Mouse (Mus musculus): ENCODE measurements around the gene Nfkb1. TPM values are rescaled to one million over a fixed set of nuclear protein-coding genes. Genes with fewer than 3 reads are reported as not detected.

The Nfkb1 gene
- polyA plus RNA-seq, 1 experiment from 2014 or later: 18.4 TPM

DNA sequence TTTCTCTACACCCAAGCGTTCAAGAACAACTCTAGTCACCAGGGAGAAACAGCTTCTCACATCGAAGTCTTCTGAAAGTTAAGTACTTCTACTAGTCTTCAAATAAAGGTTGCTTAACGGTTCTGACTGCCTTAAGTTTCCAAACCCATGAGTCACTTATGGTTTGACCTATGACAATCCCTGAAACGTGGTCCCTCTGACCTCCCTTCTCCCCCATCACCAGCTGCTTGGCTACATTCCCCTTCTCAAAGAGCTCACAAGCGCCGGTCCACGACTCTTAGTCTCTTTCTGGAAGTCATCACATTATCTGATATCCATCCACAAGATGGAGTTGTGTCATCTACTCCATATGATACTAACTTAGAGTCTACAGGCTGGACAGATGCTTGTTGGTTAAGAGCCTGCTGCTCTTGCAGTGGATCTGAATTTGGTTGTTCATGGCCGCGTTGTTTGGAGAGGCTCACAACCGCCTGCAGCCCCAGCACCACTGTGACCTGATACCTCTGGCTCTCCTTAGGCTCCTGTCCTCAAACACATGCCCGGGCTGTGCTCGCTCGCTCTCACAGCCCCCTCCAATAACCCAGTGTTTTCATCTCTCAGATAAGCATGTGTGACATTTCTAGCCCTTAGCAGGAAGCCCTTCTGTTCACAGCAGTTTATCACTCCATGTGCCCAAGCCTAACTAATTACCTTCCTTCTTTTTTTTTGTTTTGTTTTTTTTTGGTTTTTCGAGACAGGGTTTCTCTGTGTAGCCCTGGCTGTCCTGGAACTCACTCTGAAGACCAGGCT is 55.5 kb downstream of the Nfkb1 start:
- H3K4me1 ChIP-seq: no peaks in the 10 kb centered on the region
- H3K4me3 ChIP-seq: no peak overlapping the region
- no peak overlapping the region for H3K4me2 ChIP-seq (replicated peaks)
- no peak overlapping the region for H3K9ac ChIP-seq
- no peak overlapping the region for H3K27ac ChIP-seq
- no peaks in the 10 kb centered on the region for H3K27me3 ChIP-seq
- H3K9me3 ChIP-seq: no peaks in the 10 kb centered on the region
- ATAC-seq (ENCODE audit: insufficient number of reproducible peaks, insufficient read depth, low FRiP score, low TSS enrichment): no peak
- 81% methylated on average over 14 of the region's 14 CpGs for WGBS
- peaks cover 5% of the 10 kb centered on the region for H3K36me3 ChIP-seq

DNA sequence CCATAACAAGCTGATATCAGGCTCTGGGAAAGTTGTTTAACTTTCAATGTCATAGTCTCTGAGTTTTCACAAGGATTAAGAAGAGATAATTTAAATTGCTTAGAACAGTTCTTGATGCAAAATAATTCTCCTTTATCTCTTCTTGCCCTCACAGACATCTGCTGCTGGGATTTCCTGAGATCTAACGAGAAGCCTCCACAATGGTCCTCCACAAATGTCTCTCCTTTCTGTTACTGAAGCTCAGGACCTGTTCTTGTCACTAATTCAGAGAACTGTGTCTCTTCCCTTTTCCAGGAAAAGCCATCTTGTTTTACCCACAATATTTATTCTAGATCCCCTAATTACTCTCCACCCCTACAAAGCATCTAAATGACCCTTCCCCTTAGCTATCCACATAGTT is 56.3 kb downstream of the Nfkb1 start:
- H3K4me1 ChIP-seq: no peaks in the 10 kb centered on the region
- no peak overlapping the region for H3K4me2 ChIP-seq (replicated peaks)
- H3K27me3 ChIP-seq: no peaks in the 10 kb centered on the region
- ATAC-seq (ENCODE audit: insufficient number of reproducible peaks, insufficient read depth, low FRiP score, low TSS enrichment): no peak
- no peak overlapping the region for H3K4me3 ChIP-seq
- no peak overlapping the region for H3K9ac ChIP-seq
- no peaks in the 10 kb centered on the region for H3K9me3 ChIP-seq
- peaks cover 3% of the 10 kb centered on the region for H3K36me3 ChIP-seq
- 95% methylated on average over 1 of the region's 1 CpGs for WGBS
- H3K27ac ChIP-seq: no peak overlapping the region

- Histone ChIP-seq H3K36me3 (no peaks in the 10 kb centered on the region), H3K4me2 (replicated peaks) (no peak overlapping the region), H3K4me3 (no peak overlapping the region), H3K9me3 (no peaks in the 10 kb centered on the region), H3K4me1 (no peaks in the 10 kb centered on the region), H3K9ac (no peak overlapping the region), H3K27ac (no peak overlapping the region), H3K27me3 (no peaks in the 10 kb centered on the region)
- ATAC-seq (ENCODE audit: insufficient number of reproducible peaks, insufficient read depth, low FRiP score, low TSS enrichment): no peak
- 91% methylated on average over 3 of the region's 3 CpGs for WGBS
Measured at GRCm38 (mm10) chr3:135634275-135634674, 57.1 kb downstream of the Nfkb1 start.

DNA sequence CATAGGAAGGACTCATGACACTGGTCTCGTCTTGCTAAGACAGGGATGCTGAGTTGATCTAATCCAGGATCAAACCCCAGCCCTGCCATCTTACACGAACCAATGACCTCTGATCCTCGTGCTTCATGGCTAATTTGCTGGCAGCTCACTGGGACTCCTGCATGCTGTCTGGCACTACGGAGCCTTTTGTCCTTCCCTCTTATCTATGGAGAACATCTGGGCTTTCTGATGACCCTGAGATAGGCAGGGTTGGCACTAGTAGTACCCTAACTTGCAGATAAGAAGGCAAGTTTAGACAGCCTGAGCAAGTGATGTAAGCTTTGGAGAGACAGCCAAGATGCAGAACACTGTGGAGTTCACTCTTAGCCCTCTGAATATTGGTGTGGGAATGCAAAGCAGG is 59.5 kb downstream of the Nfkb1 start:
- no peak overlapping the region for H3K4me3 ChIP-seq
- ATAC-seq (ENCODE audit: insufficient number of reproducible peaks, insufficient read depth, low FRiP score, low TSS enrichment): no peak
- no peaks in the 10 kb centered on the region for H3K9me3 ChIP-seq
- no peaks in the 10 kb centered on the region for H3K27me3 ChIP-seq
- 27% methylated on average over 4 of the region's 4 CpGs for WGBS
- no peak overlapping the region for H3K27ac ChIP-seq
- H3K4me2 ChIP-seq (replicated peaks): no peak overlapping the region
- H3K4me1 ChIP-seq: no peaks in the 10 kb centered on the region
- 0 out of 2 replicates have a peak, but pooled peaks cover 4% of the 10 kb centered on the region for H3K36me3 ChIP-seq
- no peak overlapping the region for H3K9ac ChIP-seq

DNA sequence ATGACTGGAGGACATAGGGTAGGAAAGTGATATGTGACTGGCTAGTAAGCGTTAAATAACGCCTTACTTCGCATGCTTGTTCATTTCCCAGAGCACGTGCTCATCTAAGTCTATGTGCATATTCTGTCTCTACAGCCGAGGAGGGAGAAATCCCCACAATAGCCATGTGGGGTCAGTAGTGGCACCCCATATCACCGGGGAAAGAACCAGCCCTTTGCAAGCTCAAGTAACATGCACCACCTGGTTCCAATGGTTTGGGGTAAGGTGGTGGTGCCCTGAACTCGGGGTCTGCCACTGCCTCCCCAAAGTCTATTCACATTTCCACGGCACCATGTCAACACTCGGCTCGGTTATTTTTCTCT is 60.3 kb downstream of the Nfkb1 start:
- H3K27me3 ChIP-seq: no peaks in the 10 kb centered on the region
- 61% methylated on average over 10 of the region's 10 CpGs for WGBS
- no peak overlapping the region for H3K27ac ChIP-seq
- H3K4me3 ChIP-seq: no peak overlapping the region
- no peaks in the 10 kb centered on the region for H3K9me3 ChIP-seq
- H3K4me1 ChIP-seq: no peaks in the 10 kb centered on the region
- H3K9ac ChIP-seq: no peak overlapping the region
- no peak for ATAC-seq (ENCODE audit: insufficient number of reproducible peaks, insufficient read depth, low FRiP score, low TSS enrichment)
- H3K4me2 ChIP-seq (replicated peaks): no peak overlapping the region
- peaks cover 8% of the 10 kb centered on the region; the same call in 1 of the 2 replicates for H3K36me3 ChIP-seq

GRCm38 (mm10) chr3:135630430-135631095 is 60.8 kb downstream of the Nfkb1 start:
- H3K27ac ChIP-seq: no peak overlapping the region
- no peaks in the 10 kb centered on the region for H3K4me1 ChIP-seq
- ATAC-seq (ENCODE audit: insufficient number of reproducible peaks, insufficient read depth, low FRiP score, low TSS enrichment): no peak
- H3K4me3 ChIP-seq: no peak overlapping the region
- no peaks in the 10 kb centered on the region for H3K27me3 ChIP-seq
- no peaks in the 10 kb centered on the region for H3K9me3 ChIP-seq
- no peak overlapping the region for H3K9ac ChIP-seq
- 75% methylated on average over 21 of the region's 21 CpGs for WGBS
- H3K4me2 ChIP-seq (replicated peaks): no peak overlapping the region
- peaks cover 8% of the 10 kb centered on the region; the same call in 1 of the 2 replicates for H3K36me3 ChIP-seq

- no peak overlapping the region for H3K4me2 ChIP-seq (replicated peaks)
- no peak overlapping the region for H3K4me3 ChIP-seq
- H3K36me3 ChIP-seq: peaks cover 8% of the 10 kb centered on the region; the same call in 1 of the 2 replicates
- H3K27me3 ChIP-seq: no peaks in the 10 kb centered on the region
- H3K27ac ChIP-seq: no peak overlapping the region
- H3K9me3 ChIP-seq: no peaks in the 10 kb centered on the region
- 86% methylated on average over 4 of the region's 4 CpGs for WGBS
- no peak overlapping the region for H3K9ac ChIP-seq
- no peaks in the 10 kb centered on the region for H3K4me1 ChIP-seq
- ATAC-seq (ENCODE audit: insufficient number of reproducible peaks, insufficient read depth, low FRiP score, low TSS enrichment): no peak
Measured at GRCm38 (mm10) chr3:135629830-135630355, 61.5 kb downstream of the Nfkb1 start.

GRCm38 (mm10) chr3:135628706-135629169 is 62.6 kb downstream of the Nfkb1 start:
- H3K9ac ChIP-seq: no peak overlapping the region
- 73% methylated on average over 9 of the region's 9 CpGs for WGBS
- ATAC-seq (ENCODE audit: insufficient number of reproducible peaks, insufficient read depth, low FRiP score, low TSS enrichment): no peak
- H3K4me3 ChIP-seq: no peak overlapping the region
- H3K4me1 ChIP-seq: no peaks in the 10 kb centered on the region
- no peak overlapping the region for H3K27ac ChIP-seq
- H3K27me3 ChIP-seq: no peaks in the 10 kb centered on the region
- H3K9me3 ChIP-seq: no peaks in the 10 kb centered on the region
- no peak overlapping the region for H3K4me2 ChIP-seq (replicated peaks)
- H3K36me3 ChIP-seq: peaks cover 11% of the 10 kb centered on the region

GRCm38 (mm10) chr3:135628000-135628705 is 63.2 kb downstream of the Nfkb1 start:
- Histone ChIP-seq H3K36me3 (peaks cover 11% of the 10 kb centered on the region), H3K4me1 (no peaks in the 10 kb centered on the region), H3K9me3 (no peaks in the 10 kb centered on the region), H3K9ac (no peak overlapping the region), H3K4me3 (no peak overlapping the region), H3K4me2 (replicated peaks) (no peak overlapping the region), H3K27ac (no peak overlapping the region), H3K27me3 (no peaks in the 10 kb centered on the region)
- 88% methylated on average over 9 of the region's 9 CpGs for WGBS
- no peak for ATAC-seq (ENCODE audit: insufficient number of reproducible peaks, insufficient read depth, low FRiP score, low TSS enrichment)

GRCm38 (mm10) chr3:135625290-135625689 is 66.1 kb downstream of the Nfkb1 start:
- no peak overlapping the region for H3K4me2 ChIP-seq (replicated peaks)
- no peak for ATAC-seq (ENCODE audit: insufficient number of reproducible peaks, insufficient read depth, low FRiP score, low TSS enrichment)
- no peaks in the 10 kb centered on the region for H3K9me3 ChIP-seq
- no peaks in the 10 kb centered on the region for H3K4me1 ChIP-seq
- WGBS: 98% methylated on average over 2 of the region's 2 CpGs
- H3K36me3 ChIP-seq: peaks cover 16% of the 10 kb centered on the region
- H3K9ac ChIP-seq: no peak overlapping the region
- H3K27me3 ChIP-seq: no peaks in the 10 kb centered on the region
- H3K27ac ChIP-seq: no peak overlapping the region
- no peak overlapping the region for H3K4me3 ChIP-seq

GRCm38 (mm10) chr3:135616730-135617129 is 74.6 kb downstream of the Nfkb1 start:
- Histone ChIP-seq H3K9me3 (no peaks in the 10 kb centered on the region), H3K4me1 (no peaks in the 10 kb centered on the region), H3K9ac (no peak overlapping the region), H3K27me3 (no peaks in the 10 kb centered on the region), H3K36me3 (peaks cover 55% of the 10 kb centered on the region), H3K4me3 (no peak overlapping the region), H3K27ac (no peak overlapping the region), H3K4me2 (replicated peaks) (no peak overlapping the region)
- no peak for ATAC-seq (ENCODE audit: insufficient number of reproducible peaks, insufficient read depth, low FRiP score, low TSS enrichment)
- 86% methylated on average over 7 of the region's 7 CpGs for WGBS
